8 mouse cellular contexts compared by ENCODE assay signal in genomic region chr8:84979599-84980421, GRCm38 (mm10). TPM values are rescaled to one million over a fixed set of nuclear protein-coding genes. Genes with fewer than 3 reads are reported as not detected.
A peak's percentile ranks its signal among the peaks of the same experiment; 100 is the strongest.
DNase-seq lines count a peak whose midpoint lies in the region; ATAC-seq and TF ChIP-seq lines count a peak whose summit lies in the region.

No protein-coding gene starts in this region.

- peaks cover 13% of the 10 kb centered on the region for H3K4me1 ChIP-seq in embryonic fibroblast, embryonic 13.5 days (ENCODE audit: control insufficient read depth, insufficient read depth, low read length)
- H3K4me1 ChIP-seq in heart, embryonic 10.5 days = peaks cover 89% of the 10 kb centered on the region
- H3K4me1 ChIP-seq in kidney, embryonic 15.5 days = peaks cover 86% of the 10 kb centered on the region

- H3K9ac ChIP-seq in kidney, embryonic 15.5 days = peak overlapping the region; percentile 37

- H3K27ac ChIP-seq in embryonic fibroblast, embryonic 13.5 days (ENCODE audit: insufficient read depth, low read length) = peak overlapping the region; percentile 94
- peak overlapping the region; percentile 83 for H3K27ac ChIP-seq in heart, embryonic 10.5 days
- H3K27ac ChIP-seq in kidney, embryonic 15.5 days = peak overlapping the region; percentile 87

- peak overlapping the region; percentile 97 for H3K4me2 ChIP-seq in kidney, embryonic 15.5 days

- H3K4me3 ChIP-seq in embryonic fibroblast, embryonic 13.5 days (ENCODE audit: insufficient read depth, low read length) = peak overlapping the region; percentile 1
- peak overlapping the region; percentile 75 for H3K4me3 ChIP-seq in heart, embryonic 10.5 days
- H3K4me3 ChIP-seq in kidney, embryonic 15.5 days (replicated peaks) = peak overlapping the region; percentile 55

- H3K27me3 ChIP-seq in heart, embryonic 10.5 days (ENCODE audit: insufficient read depth, poor library complexity, severe bottlenecking) = peaks cover 40% of the 10 kb centered on the region
- peaks cover 16% of the 10 kb centered on the region for H3K27me3 ChIP-seq in kidney, embryonic 15.5 days

- no peak for TF ChIP-seq CTCF in embryonic fibroblast, embryonic 13.5 days (IDR thresholded peaks at IDR 0.05; ENCODE audit: borderline replicate concordance, insufficient read depth, low read length)

- 0 out of 2 replicates have a peak, but pooled peaks cover 4% of the 10 kb centered on the region for H3K36me3 ChIP-seq in heart, embryonic 10.5 days
- peaks cover 6% of the 10 kb centered on the region for H3K36me3 ChIP-seq in kidney, embryonic 15.5 days

- WGBS in heart, embryonic 10.5 days = 3% methylated on average over 42 of the region's 42 CpGs
- 2% methylated on average over 42 of the region's 42 CpGs for WGBS in kidney, embryonic 15.5 days

- peak; percentile 95 to 97 for DNase-seq in B cell, adult 2 months
- DNase-seq in brain, adult 2 months (ENCODE audit: low read depth, low spot score) = peak; percentile 99
- DNase-seq in heart, embryonic 10.5 days (ENCODE audit: low spot score) = peak; percentile 96
- DNase-seq in liver = peak; percentile 91
- DNase-seq in monocyte, adult 2 months (ENCODE audit: low read depth in 1 of 2, low spot score in 2 of 2) = peak; percentile 97 to 99
- DNase-seq in spleen, postnatal 36 days (ENCODE audit: low spot score in 2 of 2) = peak; percentile 95

- TF ChIP-seq POLR2A in embryonic fibroblast, embryonic 13.5 days (IDR thresholded peaks at IDR 0.05; ENCODE audit: low read depth, low read length) = no peak

- H3K9me3 ChIP-seq in heart, embryonic 10.5 days = no peaks in the 10 kb centered on the region
- H3K9me3 ChIP-seq in kidney, embryonic 15.5 days (replicated peaks) = no peaks in the 10 kb centered on the region

- peak; percentile 35 for ATAC-seq in kidney, embryonic 15.5 days (replicated peaks; ENCODE audit: low FRiP score)

RNA-seq across cellular contexts. Expression of gene Junb, which starts 1.3 kb away (rescaled TPM):
- polyA plus RNA-seq in embryonic fibroblast, embryonic 13.5 days (2011; ENCODE audit: insufficient read length, low read depth, missing spikeins) = 35.0 and 42.0 TPM in 2 replicates
- polyA plus RNA-seq in heart, embryonic 10.5 days (2016; fragmentation: Nextera tagmentation; extraction: Ambion mirVana) = 9.5 and 11.4 TPM in 2 replicates
- 9.6 TPM in 2 replicates for polyA plus RNA-seq in kidney, embryonic 15.5 days (2015; fragmentation: Nextera tagmentation; extraction: Ambion mirVana)

RNA-seq across cellular contexts. Expression of gene Rnaseh2a, which starts 10.2 kb away (rescaled TPM):
- polyA plus RNA-seq in embryonic fibroblast, embryonic 13.5 days (2011; ENCODE audit: insufficient read length, low read depth, missing spikeins) = 27.9 and 30.7 TPM in 2 replicates
- polyA plus RNA-seq in heart, embryonic 10.5 days (2016; fragmentation: Nextera tagmentation; extraction: Ambion mirVana) = 104 and 119 TPM in 2 replicates
- polyA plus RNA-seq in kidney, embryonic 15.5 days (2015; fragmentation: Nextera tagmentation; extraction: Ambion mirVana) = 125 and 129 TPM in 2 replicates

RNA-seq across cellular contexts. Expression of gene Prdx2, which starts 10.4 kb away (rescaled TPM):
- polyA plus RNA-seq in embryonic fibroblast, embryonic 13.5 days (2011; ENCODE audit: insufficient read length, low read depth, missing spikeins) = 244 and 312 TPM in 2 replicates
- 810 and 835 TPM in 2 replicates for polyA plus RNA-seq in heart, embryonic 10.5 days (2016; fragmentation: Nextera tagmentation; extraction: Ambion mirVana)
- 808 and 824 TPM in 2 replicates for polyA plus RNA-seq in kidney, embryonic 15.5 days (2015; fragmentation: Nextera tagmentation; extraction: Ambion mirVana)

RNA-seq across cellular contexts. Expression of gene Gm49661, which starts 10.6 kb away (rescaled TPM):
- polyA plus RNA-seq in embryonic fibroblast, embryonic 13.5 days (2011; ENCODE audit: insufficient read length, low read depth, missing spikeins) = not detected in 2 replicates
- polyA plus RNA-seq in heart, embryonic 10.5 days (2016; fragmentation: Nextera tagmentation; extraction: Ambion mirVana) = not detected in 2 replicates
- not detected in 2 replicates for polyA plus RNA-seq in kidney, embryonic 15.5 days (2015; fragmentation: Nextera tagmentation; extraction: Ambion mirVana)

RNA-seq across cellular contexts. Expression of gene Hook2, which starts 10.6 kb away (rescaled TPM):
- 7.9 and 8.1 TPM in 2 replicates for polyA plus RNA-seq in embryonic fibroblast, embryonic 13.5 days (2011; ENCODE audit: insufficient read length, low read depth, missing spikeins)
- polyA plus RNA-seq in heart, embryonic 10.5 days (2016; fragmentation: Nextera tagmentation; extraction: Ambion mirVana) = 8.4 and 14.7 TPM in 2 replicates
- 25.3 and 27.0 TPM in 2 replicates for polyA plus RNA-seq in kidney, embryonic 15.5 days (2015; fragmentation: Nextera tagmentation; extraction: Ambion mirVana)

Comparison
In these comparisons a context has a peak if more than half of its experiments do, and no peak if none do; other contexts are left out.
1. Peak in every context shown above with its lines: DNase-seq, ATAC-seq, H3K4me3 ChIP-seq and H3K27ac ChIP-seq.
2. H3K4me3 ChIP-seq: peak in every context shown above with its lines; median percentile 75 in heart, embryonic 10.5 days; 55 in kidney, embryonic 15.5 days; 1 in embryonic fibroblast, embryonic 13.5 days.